Mouse (Mus musculus) hindbrain, embryonic 14.5 days (tissue): Measurements from ENCODE around the gene Gm17606. TPM values are rescaled to one million over a fixed set of nuclear protein-coding genes. Genes with fewer than 3 reads are reported as not detected.

Experiments used
- ATAC-seq: fragments of 200-750 bp; cut with Nextera tagmentation; 2 replicates; pipeline ENCODE4 v1.8.0; 2017; ENCODE audit warnings: moderate number of reproducible peaks, mild to moderate bottlenecking, moderate TSS enrichment, moderate library complexity; ENCODE audit not compliant: low FRiP score
- DNase-seq: peaks from one replicate; pipeline ENCODE4 v3.0.0-alpha.2; 2015; ENCODE audit warnings: low spot score
- H3K27ac ChIP-seq: fragments of 300-500 bp; sonication (generic); 2 replicates; pipeline ENCODE4 v1.5.1; 2014; ENCODE audit warnings: mild to moderate bottlenecking, moderate library complexity
- H3K27me3 ChIP-seq: fragments of 300-500 bp; sonication (generic); 2 replicates; pipeline ENCODE4 v1.6.1; 2014; ENCODE audit warnings: mild to moderate bottlenecking, low read length, mixed read lengths; ENCODE audit not compliant: control insufficient read depth, insufficient read depth
- H3K36me3 ChIP-seq: fragments of 300-500 bp; sonication (generic); replicated peaks from 2 replicates; pipeline ENCODE4 v1.6.1; 2014; ENCODE audit not compliant: control insufficient read depth, insufficient read depth
- H3K4me1 ChIP-seq: fragments of 300-500 bp; sonication (generic); replicated peaks from 2 replicates; pipeline ENCODE4 v1.6.1; 2014; ENCODE audit warnings: antibody characterized with exemption, low read length, mixed read lengths; ENCODE audit not compliant: control insufficient read depth, insufficient read depth
- H3K4me2 ChIP-seq: fragments of 300-500 bp; sonication (generic); replicated peaks from 2 replicates; pipeline ENCODE4 v1.6.1; 2014; ENCODE audit warnings: mild to moderate bottlenecking, moderate library complexity
- H3K4me3 ChIP-seq: fragments of 300-500 bp; sonication (generic); replicated peaks from 2 replicates; pipeline ENCODE4 v1.5.1; 2014; ENCODE audit warnings: mild to moderate bottlenecking, low read length
- H3K9ac ChIP-seq: fragments of 300-500 bp; sonication (generic); 2 replicates; pipeline ENCODE4 v1.6.1; 2014
- H3K9me3 ChIP-seq: fragments of 300-500 bp; sonication (generic); 2 replicates; pipeline ENCODE4 v1.6.1; 2016; ENCODE audit warnings: low read length; ENCODE audit not compliant: control insufficient read depth
- WGBS: fragments of 180-500 bp; shearing (Covaris S2); extraction: QIAGEN DNeasy Blood & Tissue Kit; methylation state at CpG from one replicate; pipeline ENCODE4 v1.1.7; 2014; 5-methylcytosine and 5-hydroxymethylcytosine counted together
- polyA plus RNA-seq: library from polyadenylated mRNA; unstranded; fragments of >200 nt; fragmentation: Nextera tagmentation; extraction: Ambion mirVana; gene quantifications from 2 replicates; pipeline ENCODE4 v1.2.1, GENCODE M21; 2014

Gene Gm17606
- not detected in 2 replicates for polyA plus RNA-seq

DNA sequence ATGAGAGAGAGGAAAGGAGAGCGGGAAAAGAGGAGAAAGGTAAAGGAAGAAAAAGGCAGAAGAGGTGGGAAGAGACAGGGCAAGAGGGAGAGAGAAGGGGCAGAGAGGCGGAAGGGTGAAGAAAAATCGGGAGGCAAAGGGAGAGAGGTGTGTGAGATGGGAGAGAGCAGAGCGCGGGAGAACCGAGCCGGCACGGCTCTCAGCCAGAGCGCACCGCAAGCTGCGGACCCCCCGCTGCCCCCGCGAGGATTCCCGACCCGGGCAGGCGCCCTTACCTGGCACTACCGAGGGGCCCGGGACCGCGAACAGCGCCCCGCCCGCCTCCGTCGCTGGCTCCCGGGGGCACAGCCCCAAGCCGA, at the start of gene Gm17606:
Gene Gm17606, plus strand, starts transcription at position 7 of the 359 bp plus-strand sequence.
- ATAC-seq (no peak; the same call in 1 of the 2 replicates), DNase-seq (peak; percentile 28)
- Histone ChIP-seq H3K4me3 (peak within 1 kb of the TSS; percentile 81), H3K9me3 (no peaks in the 10 kb centered on the region), H3K4me2 (peak within 1 kb of the TSS; percentile 61), H3K36me3 (peaks cover 72% of the 10 kb centered on the region), H3K9ac (peak within 1 kb of the TSS; percentile 97), H3K4me1 (peaks cover 12% of the 10 kb centered on the region), H3K27ac (peak within 1 kb of the TSS; percentile 74), H3K27me3 (no peaks in the 10 kb centered on the region)
- under 1% methylated on average over 19 of the region's 28 CpGs for WGBS

DNA sequence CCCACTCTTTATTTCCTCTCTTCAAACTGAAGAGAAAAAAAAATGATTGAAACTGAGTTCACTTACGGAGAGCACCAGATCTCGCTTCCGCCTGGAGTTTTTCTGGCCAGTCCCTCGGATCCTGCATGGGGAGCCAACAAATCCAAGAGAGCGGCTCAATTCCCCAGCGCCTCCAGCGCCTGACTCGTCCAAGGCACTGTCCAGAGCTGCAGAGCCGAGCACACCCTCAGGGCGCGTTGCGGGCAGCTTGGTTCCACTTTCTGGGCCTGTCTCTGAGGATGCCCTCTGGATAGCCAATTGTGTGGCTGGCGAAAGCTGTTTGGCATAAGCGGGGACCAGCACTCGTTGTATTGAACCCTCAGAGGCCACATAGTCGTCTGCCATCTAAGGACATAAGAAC, 49.7 kb upstream of the Gm17606 start:
- H3K4me1 ChIP-seq: no peaks in the 10 kb centered on the region
- no peak overlapping the region for H3K4me2 ChIP-seq
- no peaks in the 10 kb centered on the region for H3K27me3 ChIP-seq
- no peak overlapping the region for H3K9ac ChIP-seq
- WGBS: 93% methylated on average over 16 of the region's 16 CpGs
- no peak for ATAC-seq
- no peak overlapping the region for H3K4me3 ChIP-seq
- H3K27ac ChIP-seq: no peak overlapping the region
- no peaks in the 10 kb centered on the region for H3K9me3 ChIP-seq
- no peak for DNase-seq
- H3K36me3 ChIP-seq: peaks cover 3% of the 10 kb centered on the region; the same call in 1 of the 2 replicates

DNA sequence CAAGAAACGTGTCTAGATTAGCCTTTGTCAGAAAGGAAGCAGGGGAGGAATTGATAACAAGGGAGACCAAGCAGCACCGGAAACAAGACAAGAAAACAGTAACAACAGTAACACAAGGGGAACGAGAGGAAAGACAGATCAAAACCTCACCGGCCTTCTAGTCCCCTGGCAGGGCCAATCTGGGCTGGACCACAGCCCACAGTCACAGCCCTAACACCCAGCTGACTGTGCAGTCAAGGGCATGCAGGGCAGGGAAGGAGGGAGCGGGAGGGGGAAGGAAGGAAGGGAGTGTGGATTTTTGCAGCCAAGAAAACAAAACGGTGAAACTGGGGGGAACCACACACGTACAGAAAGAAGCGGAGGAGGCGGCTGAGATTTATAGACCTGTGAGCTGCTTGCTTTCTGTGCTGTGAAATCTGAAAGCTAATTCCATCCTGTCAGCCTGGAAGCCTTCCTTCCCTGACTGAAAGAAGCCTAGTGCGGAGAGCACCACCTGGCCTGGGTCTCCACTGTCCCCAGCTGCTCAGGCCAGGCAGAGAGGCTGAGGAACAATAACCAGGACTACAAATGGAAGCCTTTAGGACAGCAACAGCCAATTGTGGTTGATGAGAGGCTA, 48.3 kb upstream of the Gm17606 start:
- H3K27ac ChIP-seq: 0 out of 2 replicates have a peak overlapping the region, but pooled peaks have one; percentile 5
- H3K9me3 ChIP-seq: no peaks in the 10 kb centered on the region
- H3K27me3 ChIP-seq: no peaks in the 10 kb centered on the region
- H3K4me2 ChIP-seq: no peak overlapping the region
- no peak overlapping the region for H3K9ac ChIP-seq
- no peaks in the 10 kb centered on the region for H3K4me1 ChIP-seq
- 61% methylated on average over 10 of the region's 10 CpGs for WGBS
- H3K4me3 ChIP-seq: no peak overlapping the region
- DNase-seq (no peak), ATAC-seq (no peak)
- peaks cover 3% of the 10 kb centered on the region; the same call in 1 of the 2 replicates for H3K36me3 ChIP-seq

DNA sequence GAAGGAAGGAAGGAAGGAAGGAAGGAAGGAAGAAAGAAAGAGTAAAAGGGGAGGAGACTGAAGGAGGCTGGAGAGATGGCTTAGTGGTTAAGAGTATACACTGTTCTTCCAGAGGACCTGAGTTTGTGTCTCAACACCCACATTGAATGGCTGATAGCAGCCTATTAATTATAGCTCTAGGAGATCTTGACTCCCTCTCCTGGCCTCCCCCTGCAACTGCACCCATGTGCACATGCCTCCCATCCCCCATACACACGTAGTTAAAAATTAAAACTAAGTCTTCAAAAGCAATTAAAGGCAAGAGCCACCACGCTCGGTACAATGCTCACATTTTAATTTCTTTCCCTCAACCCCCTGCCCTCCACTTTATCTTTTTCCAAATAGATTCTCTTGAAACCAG, 46.7 kb upstream of the Gm17606 start:
- Histone ChIP-seq H3K36me3 (peaks cover 3% of the 10 kb centered on the region; the same call in 1 of the 2 replicates), H3K4me1 (no peaks in the 10 kb centered on the region), H3K27ac (no peak overlapping the region), H3K9me3 (no peaks in the 10 kb centered on the region), H3K9ac (no peak overlapping the region), H3K4me3 (no peak overlapping the region), H3K27me3 (no peaks in the 10 kb centered on the region), H3K4me2 (no peak overlapping the region)
- DNase-seq (no peak), ATAC-seq (no peak)
- WGBS: 91% methylated on average over 3 of the region's 3 CpGs

DNA sequence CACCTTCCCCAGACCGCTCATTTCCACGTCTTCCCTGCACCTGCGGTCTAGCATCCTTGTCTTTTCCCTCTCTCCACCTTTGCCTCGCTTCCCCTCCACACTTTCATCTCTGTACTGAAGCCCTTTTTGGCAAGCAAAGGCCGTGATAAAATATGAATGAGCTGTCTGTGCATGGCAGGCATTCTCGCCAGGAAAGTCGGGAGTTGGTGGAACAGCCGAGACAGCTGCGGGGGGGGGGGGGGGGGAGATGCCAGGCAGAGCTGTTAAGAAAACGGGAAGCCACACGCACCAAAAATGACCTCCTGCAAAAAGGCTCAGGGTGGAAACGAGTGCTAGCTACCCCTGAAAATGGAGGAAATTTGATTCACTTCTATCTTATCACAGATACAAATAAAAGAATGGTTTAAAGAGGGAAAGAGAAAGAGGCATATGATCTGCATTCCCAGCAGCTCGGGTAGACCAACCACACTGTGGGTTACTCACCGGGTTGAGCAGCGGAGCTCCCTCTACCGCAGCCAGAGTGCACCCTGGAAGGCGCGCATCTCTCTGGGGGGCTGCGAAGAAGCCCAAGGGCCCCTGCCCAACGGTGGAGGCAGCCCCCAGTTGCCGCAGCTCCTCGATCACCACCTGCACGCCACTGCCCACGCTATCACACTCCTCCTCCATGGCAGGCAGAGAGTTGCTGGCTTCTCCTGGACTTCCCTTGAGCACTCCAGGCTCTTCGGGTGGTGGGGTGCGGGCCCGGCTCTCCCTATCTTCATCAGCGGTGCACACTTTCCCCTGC, 45.9 kb upstream of the Gm17606 start:
- H3K9me3 ChIP-seq: no peaks in the 10 kb centered on the region
- WGBS: 72% methylated on average over 27 of the region's 28 CpGs
- no peaks in the 10 kb centered on the region for H3K4me1 ChIP-seq
- H3K4me3 ChIP-seq: no peak overlapping the region
- no peak overlapping the region for H3K4me2 ChIP-seq
- no peak for DNase-seq
- no peaks in the 10 kb centered on the region for H3K27me3 ChIP-seq
- H3K27ac ChIP-seq: no peak overlapping the region
- H3K9ac ChIP-seq: no peak overlapping the region
- peaks cover 3% of the 10 kb centered on the region; the same call in 1 of the 2 replicates for H3K36me3 ChIP-seq
- ATAC-seq: no peak

DNA sequence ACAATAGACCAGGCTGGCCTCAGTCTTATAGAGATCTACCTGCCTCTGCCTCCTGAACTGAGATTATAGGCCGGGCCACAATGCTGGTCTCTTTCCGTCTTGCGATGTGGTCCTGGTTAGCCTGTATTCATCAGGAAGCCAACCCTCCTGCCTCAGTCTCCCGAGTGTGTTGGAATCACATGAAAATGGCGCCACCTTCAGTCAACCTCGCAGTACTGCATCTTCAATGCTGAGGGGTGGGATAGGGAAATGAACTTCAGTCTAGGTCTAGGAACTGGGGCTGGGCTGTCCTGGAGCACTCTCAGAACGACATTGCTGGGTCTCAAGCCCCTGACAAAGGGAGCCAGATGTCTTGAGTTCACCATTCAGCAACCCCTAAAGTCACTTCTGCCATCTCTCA, 43.7 kb upstream of the Gm17606 start:
- H3K4me1 ChIP-seq: no peaks in the 10 kb centered on the region
- ATAC-seq (no peak), DNase-seq (no peak)
- H3K27me3 ChIP-seq: no peaks in the 10 kb centered on the region
- no peaks in the 10 kb centered on the region for H3K9me3 ChIP-seq
- H3K4me3 ChIP-seq: no peak overlapping the region
- 82% methylated on average over 7 of the region's 7 CpGs for WGBS
- no peak overlapping the region for H3K4me2 ChIP-seq
- H3K36me3 ChIP-seq: no peaks in the 10 kb centered on the region; the same call in 1 of the 2 replicates
- no peak overlapping the region for H3K27ac ChIP-seq
- no peak overlapping the region for H3K9ac ChIP-seq

DNA sequence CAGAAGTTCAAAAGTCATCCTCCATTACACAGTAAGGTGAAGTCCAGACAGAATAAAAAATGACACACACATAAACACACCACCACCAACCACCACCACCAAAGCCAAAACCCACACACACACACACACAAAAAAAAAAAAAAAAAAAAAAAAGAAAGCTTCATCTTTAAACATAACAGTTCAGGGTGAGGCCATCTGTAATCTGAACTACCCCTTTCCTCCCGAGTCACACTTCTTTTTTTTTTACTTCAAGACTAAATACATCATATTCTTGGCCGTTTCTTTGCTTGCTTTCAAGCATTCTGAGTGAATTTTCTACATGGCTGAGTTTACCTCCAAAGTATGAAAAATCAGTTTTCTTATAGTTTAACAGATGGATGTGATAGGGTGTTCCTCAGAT, 39.2 kb upstream of the Gm17606 start:
- Histone ChIP-seq H3K36me3 (no peaks in the 10 kb centered on the region), H3K9me3 (no peaks in the 10 kb centered on the region), H3K4me1 (peaks cover 25% of the 10 kb centered on the region), H3K9ac (no peak overlapping the region), H3K27ac (no peak overlapping the region), H3K4me3 (no peak overlapping the region), H3K4me2 (no peak overlapping the region), H3K27me3 (no peaks in the 10 kb centered on the region)
- 79% methylated on average over 2 of the region's 2 CpGs for whole genome bisulfite sequencing
- DNase-seq (no peak), ATAC-seq (no peak)

DNA sequence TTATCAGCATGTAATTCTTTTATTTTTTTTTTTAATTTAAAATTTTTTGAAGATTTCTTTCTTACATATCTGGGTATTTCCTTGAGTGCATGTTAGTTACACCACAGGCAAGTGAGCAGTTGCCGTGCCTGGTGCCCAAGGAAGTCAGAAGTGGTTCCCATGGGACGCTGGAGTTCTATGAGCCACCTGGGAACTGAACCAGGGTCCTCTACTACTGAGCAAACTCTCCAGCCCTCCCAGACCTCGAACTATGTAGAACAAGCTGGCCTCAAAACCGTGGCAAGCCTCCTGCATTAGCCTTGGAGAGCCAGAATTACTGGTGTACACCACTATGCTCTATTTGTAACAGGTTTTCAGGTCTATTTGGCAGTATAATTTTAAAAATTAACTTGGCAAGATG, 38.1 kb upstream of the Gm17606 start:
- WGBS: 34% methylated on average over 4 of the region's 4 CpGs
- Histone ChIP-seq H3K27ac (peak overlapping the region; percentile 95), H3K9ac (peak overlapping the region; percentile 78), H3K4me3 (peak overlapping the region; percentile 52), H3K4me2 (peak overlapping the region; percentile 59), H3K27me3 (no peaks in the 10 kb centered on the region), H3K9me3 (no peaks in the 10 kb centered on the region), H3K4me1 (peaks cover 25% of the 10 kb centered on the region), H3K36me3 (no peaks in the 10 kb centered on the region)
- no peak; the same call in 1 of the 2 replicates for ATAC-seq
- no peak for DNase-seq

DNA sequence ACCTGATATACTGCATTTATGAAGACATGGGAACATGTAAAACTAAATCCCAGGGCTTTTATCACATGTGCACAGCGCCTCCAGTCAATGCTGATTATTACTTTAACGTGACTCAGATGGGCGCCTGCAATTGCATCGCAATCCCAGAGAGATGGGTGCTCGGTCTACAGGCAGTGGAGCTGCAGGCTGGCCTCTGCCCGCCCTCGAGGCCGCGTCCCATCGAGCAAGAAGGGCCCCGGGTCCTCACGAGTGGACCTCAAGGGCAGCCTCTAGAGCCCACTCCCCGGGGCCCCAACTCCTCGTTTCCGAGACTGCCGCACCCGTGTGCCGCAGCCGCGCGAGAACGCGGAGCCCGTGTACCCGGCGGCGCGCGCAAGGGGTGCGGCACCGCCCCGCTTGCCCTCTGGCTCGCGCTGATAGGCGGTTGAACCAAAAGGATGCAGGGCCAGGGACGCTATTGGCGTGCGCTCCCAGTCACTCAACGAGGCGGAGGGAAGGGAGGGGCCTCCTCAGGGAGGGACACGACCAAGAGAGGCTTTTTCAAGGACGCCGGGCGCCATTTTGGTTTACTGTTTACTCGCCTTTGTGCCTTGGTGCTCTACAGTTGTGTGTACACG, 37.6 kb upstream of the Gm17606 start:
- Histone ChIP-seq H3K36me3 (no peaks in the 10 kb centered on the region), H3K4me2 (peak overlapping the region; percentile 59), H3K27ac (peak overlapping the region; percentile 95), H3K4me1 (peaks cover 25% of the 10 kb centered on the region), H3K9ac (peak overlapping the region; percentile 78), H3K27me3 (no peaks in the 10 kb centered on the region), H3K9me3 (no peaks in the 10 kb centered on the region), H3K4me3 (peak overlapping the region; percentile 52)
- peak; percentile 99 for ATAC-seq
- peak; percentile 95 for DNase-seq
- WGBS: under 1% methylated on average over 46 of the region's 46 CpGs
